Mouse (Mus musculus): ENCODE data around the gene Adora3. TPM values are rescaled to one million over a fixed set of nuclear protein-coding genes. Genes with fewer than 3 reads are reported as not detected.
A peak's percentile ranks its signal among the peaks of the same experiment; 100 is the strongest.

Gene Adora3
- polyA plus RNA-seq, 1 experiment from 2014 or later: 0.72 TPM

DNA sequence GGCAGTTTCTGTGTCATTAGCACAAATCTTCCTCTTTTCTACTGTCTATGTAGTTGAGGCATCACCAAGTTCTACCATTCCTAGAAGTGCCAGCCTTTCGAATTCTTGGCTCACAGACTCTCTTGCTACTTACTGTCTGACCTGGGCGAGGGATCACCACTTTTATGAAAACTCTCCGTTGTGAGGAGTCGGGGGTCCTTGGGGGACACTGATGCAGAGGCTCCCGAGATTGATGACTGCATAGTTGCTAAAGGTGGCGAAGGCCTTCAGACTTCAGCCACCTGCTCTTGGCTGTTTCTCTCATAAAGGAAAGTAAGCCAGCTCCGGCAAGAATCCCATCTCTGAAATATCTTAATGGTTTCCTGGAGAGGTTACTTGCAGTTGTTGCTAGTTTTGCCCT lies 11.4 kb downstream of the Adora3 start:
- Histone ChIP-seq H3K36me3 (ENCODE audit: control insufficient read depth, insufficient read depth, low read length) (no peaks in the 10 kb centered on the region), H3K9me3 (ENCODE audit: control insufficient read depth, low read length) (no peaks in the 10 kb centered on the region), H3K4me3 (ENCODE audit: low read length) (no peak overlapping the region), H3K27me3 (replicated peaks; ENCODE audit: control insufficient read depth, insufficient read depth, low read length) (no peaks in the 10 kb centered on the region), H3K4me2 (ENCODE audit: low read depth, low read length) (no peak overlapping the region), H3K27ac (ENCODE audit: low read length) (no peak overlapping the region), H3K9ac (ENCODE audit: low read depth, low read length) (no peak overlapping the region), H3K4me1 (ENCODE audit: control insufficient read depth, insufficient read depth, low read length) (no peaks in the 10 kb centered on the region)
- 93% methylated on average over 7 of the region's 7 CpGs for WGBS
- ATAC-seq: no peak

- no peak overlapping the region for H3K4me3 ChIP-seq (ENCODE audit: low read length)
- no peak overlapping the region for H3K9ac ChIP-seq (ENCODE audit: low read depth, low read length)
- WGBS: 88% methylated on average over 2 of the region's 2 CpGs
- no peaks in the 10 kb centered on the region for H3K36me3 ChIP-seq (ENCODE audit: control insufficient read depth, insufficient read depth, low read length)
- H3K4me2 ChIP-seq (ENCODE audit: low read depth, low read length): no peak overlapping the region
- H3K9me3 ChIP-seq (ENCODE audit: control insufficient read depth, low read length): no peaks in the 10 kb centered on the region
- H3K27me3 ChIP-seq (replicated peaks; ENCODE audit: control insufficient read depth, insufficient read depth, low read length): no peaks in the 10 kb centered on the region
- no peak overlapping the region for H3K27ac ChIP-seq (ENCODE audit: low read length)
- H3K4me1 ChIP-seq (ENCODE audit: control insufficient read depth, insufficient read depth, low read length): no peaks in the 10 kb centered on the region
- ATAC-seq: no peak
Measured at GRCm38 (mm10) chr3:105883111-105883510, 12.5 kb downstream of the Adora3 start.

GRCm38 (mm10) chr3:105888961-105889360 lies 18.3 kb downstream of the Adora3 start:
- no peaks in the 10 kb centered on the region for H3K27me3 ChIP-seq (replicated peaks; ENCODE audit: control insufficient read depth, insufficient read depth, low read length)
- WGBS: 84% methylated on average over 3 of the region's 3 CpGs
- no peak for ATAC-seq

DNA sequence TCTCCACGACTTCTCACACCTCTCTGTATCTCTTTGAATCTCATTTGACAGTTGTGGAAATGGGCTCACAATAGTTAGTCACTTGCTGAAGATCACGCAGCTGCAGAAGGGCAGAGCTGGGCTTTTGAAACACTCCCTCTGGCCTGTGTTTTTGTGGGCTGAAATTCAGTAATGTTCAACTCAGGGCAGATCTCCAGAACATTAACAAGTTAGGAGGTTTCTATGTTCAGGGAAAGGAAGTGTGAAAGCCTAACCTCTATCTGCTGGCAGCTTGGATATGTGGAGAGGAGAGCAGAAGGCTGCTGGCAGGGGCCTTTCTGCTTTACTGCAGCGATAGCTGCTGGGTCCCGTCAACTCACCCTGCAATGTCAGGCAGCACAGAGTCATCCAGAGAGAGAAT lies 19.6 kb downstream of the Adora3 start:
- Histone ChIP-seq H3K27ac (ENCODE audit: low read length) (no peak overlapping the region), H3K4me1 (ENCODE audit: control insufficient read depth, insufficient read depth, low read length) (peaks cover 20% of the 10 kb centered on the region), H3K9me3 (ENCODE audit: control insufficient read depth, low read length) (no peaks in the 10 kb centered on the region), H3K4me2 (ENCODE audit: low read depth, low read length) (no peak overlapping the region), H3K4me3 (ENCODE audit: low read length) (no peak overlapping the region), H3K9ac (ENCODE audit: low read depth, low read length) (no peak overlapping the region), H3K27me3 (replicated peaks; ENCODE audit: control insufficient read depth, insufficient read depth, low read length) (no peaks in the 10 kb centered on the region), H3K36me3 (ENCODE audit: control insufficient read depth, insufficient read depth, low read length) (no peaks in the 10 kb centered on the region)
- WGBS: 57% methylated on average over 4 of the region's 4 CpGs
- no peak for ATAC-seq

More at GRCm38 (mm10) chr3:105888961-105889360, 18.3 kb downstream of the Adora3 start:
- Histone ChIP-seq H3K36me3 (ENCODE audit: control insufficient read depth, insufficient read depth, low read length) (no peaks in the 10 kb centered on the region), H3K9ac (ENCODE audit: low read depth, low read length) (no peak overlapping the region), H3K9me3 (ENCODE audit: control insufficient read depth, low read length) (no peaks in the 10 kb centered on the region), H3K4me2 (ENCODE audit: low read depth, low read length) (no peak overlapping the region), H3K27ac (ENCODE audit: low read length) (no peak overlapping the region), H3K4me1 (ENCODE audit: control insufficient read depth, insufficient read depth, low read length) (peaks cover 8% of the 10 kb centered on the region), H3K4me3 (ENCODE audit: low read length) (no peak overlapping the region)

DNA sequence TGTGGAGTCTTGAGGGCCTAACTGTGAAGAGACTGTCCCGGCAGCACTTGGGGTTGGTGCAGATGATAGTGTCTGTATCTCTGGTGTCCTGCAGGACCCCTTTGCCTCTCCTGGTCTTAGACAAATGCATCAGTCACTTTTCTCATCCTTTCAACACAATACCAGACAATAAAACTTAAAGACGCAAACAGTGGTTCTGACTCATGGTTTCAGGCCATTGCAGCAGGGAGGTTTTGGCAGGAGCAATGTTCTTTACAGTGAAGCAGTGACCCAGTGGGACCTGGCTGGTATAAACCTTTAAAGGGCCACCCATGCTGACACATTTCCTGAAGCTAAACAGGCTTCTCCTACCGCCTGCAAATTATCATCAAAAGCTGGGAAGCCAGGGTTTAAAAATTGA lies 20.5 kb downstream of the Adora3 start:
- Histone ChIP-seq H3K27ac (ENCODE audit: low read length) (peak overlapping the region; percentile 50), H3K4me3 (ENCODE audit: low read length) (no peak overlapping the region), H3K9ac (ENCODE audit: low read depth, low read length) (no peak overlapping the region), H3K27me3 (replicated peaks; ENCODE audit: control insufficient read depth, insufficient read depth, low read length) (no peaks in the 10 kb centered on the region), H3K4me1 (ENCODE audit: control insufficient read depth, insufficient read depth, low read length) (peaks cover 22% of the 10 kb centered on the region), H3K36me3 (ENCODE audit: control insufficient read depth, insufficient read depth, low read length) (no peaks in the 10 kb centered on the region), H3K4me2 (ENCODE audit: low read depth, low read length) (no peak overlapping the region), H3K9me3 (ENCODE audit: control insufficient read depth, low read length) (no peaks in the 10 kb centered on the region)
- ATAC-seq: no peak
- 54% methylated on average over 3 of the region's 3 CpGs for WGBS

GRCm38 (mm10) chr3:105891760-105892571 lies 21.3 kb downstream of the Adora3 start:
- whole genome bisulfite sequencing: 78% methylated on average over 10 of the region's 10 CpGs
- Histone ChIP-seq H3K27me3 (replicated peaks; ENCODE audit: control insufficient read depth, insufficient read depth, low read length) (no peaks in the 10 kb centered on the region), H3K27ac (ENCODE audit: low read length) (peak overlapping the region; percentile 50), H3K9me3 (ENCODE audit: control insufficient read depth, low read length) (no peaks in the 10 kb centered on the region), H3K4me3 (ENCODE audit: low read length) (no peak overlapping the region), H3K36me3 (ENCODE audit: control insufficient read depth, insufficient read depth, low read length) (no peaks in the 10 kb centered on the region), H3K4me2 (ENCODE audit: low read depth, low read length) (no peak overlapping the region), H3K4me1 (ENCODE audit: control insufficient read depth, insufficient read depth, low read length) (peaks cover 22% of the 10 kb centered on the region), H3K9ac (ENCODE audit: low read depth, low read length) (no peak overlapping the region)
- no peak for ATAC-seq

DNA sequence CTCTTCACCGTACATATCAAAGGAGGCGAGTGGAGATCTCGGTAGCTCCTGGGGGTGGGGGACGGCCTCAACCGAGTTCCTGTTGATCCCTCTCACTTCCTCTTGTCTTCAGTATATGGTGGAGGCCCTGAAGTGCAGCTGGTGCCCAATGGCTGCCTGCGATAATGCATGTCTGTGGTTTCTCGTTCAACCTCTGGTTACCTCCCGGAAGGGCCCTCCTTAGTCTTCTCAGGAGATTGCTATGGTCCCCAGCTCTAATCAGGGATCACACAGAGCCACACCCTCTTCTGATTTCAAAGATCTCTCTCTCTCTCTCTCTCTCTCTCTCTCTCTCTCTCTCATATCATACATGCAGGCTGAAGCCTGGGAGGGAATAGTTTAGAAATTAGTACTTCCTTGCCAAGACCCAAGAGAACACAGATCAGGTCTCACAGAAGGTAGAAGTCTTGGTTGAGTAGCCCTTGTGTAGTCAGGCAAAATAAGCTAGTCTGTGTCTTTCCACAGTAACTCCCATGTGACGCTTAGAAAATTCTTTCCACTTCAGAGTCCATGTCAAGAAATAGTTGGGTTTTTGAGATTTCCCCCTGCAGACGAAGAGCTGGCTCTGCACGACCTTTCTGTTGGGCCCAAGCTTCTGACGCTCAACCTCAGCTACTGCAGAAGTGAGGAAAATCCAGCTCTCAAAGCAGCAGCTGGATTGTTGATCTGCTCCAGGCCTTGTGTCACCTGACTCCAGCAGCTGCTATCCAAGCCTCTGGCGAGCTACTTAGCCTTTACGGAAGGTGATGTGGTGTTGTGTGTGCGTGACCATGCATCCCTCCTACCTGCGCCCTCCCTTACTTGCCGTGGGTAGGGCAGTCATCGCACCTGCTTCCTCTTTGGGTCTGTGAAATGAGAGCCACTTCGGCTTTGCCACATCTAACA lies 22.2 kb downstream of the Adora3 start:
- no peaks in the 10 kb centered on the region for H3K9me3 ChIP-seq (ENCODE audit: control insufficient read depth, low read length)
- no peaks in the 10 kb centered on the region for H3K36me3 ChIP-seq (ENCODE audit: control insufficient read depth, insufficient read depth, low read length)
- ATAC-seq: no peak
- no peaks in the 10 kb centered on the region for H3K27me3 ChIP-seq (replicated peaks; ENCODE audit: control insufficient read depth, insufficient read depth, low read length)
- no peak overlapping the region for H3K4me2 ChIP-seq (ENCODE audit: low read depth, low read length)
- H3K9ac ChIP-seq (ENCODE audit: low read depth, low read length): no peak overlapping the region
- no peak overlapping the region; the same call in 1 of the 2 replicates for H3K27ac ChIP-seq (ENCODE audit: low read length)
- H3K4me3 ChIP-seq (ENCODE audit: low read length): no peak overlapping the region
- 80% methylated on average over 19 of the region's 19 CpGs for WGBS
- peaks cover 22% of the 10 kb centered on the region for H3K4me1 ChIP-seq (ENCODE audit: control insufficient read depth, insufficient read depth, low read length)

DNA sequence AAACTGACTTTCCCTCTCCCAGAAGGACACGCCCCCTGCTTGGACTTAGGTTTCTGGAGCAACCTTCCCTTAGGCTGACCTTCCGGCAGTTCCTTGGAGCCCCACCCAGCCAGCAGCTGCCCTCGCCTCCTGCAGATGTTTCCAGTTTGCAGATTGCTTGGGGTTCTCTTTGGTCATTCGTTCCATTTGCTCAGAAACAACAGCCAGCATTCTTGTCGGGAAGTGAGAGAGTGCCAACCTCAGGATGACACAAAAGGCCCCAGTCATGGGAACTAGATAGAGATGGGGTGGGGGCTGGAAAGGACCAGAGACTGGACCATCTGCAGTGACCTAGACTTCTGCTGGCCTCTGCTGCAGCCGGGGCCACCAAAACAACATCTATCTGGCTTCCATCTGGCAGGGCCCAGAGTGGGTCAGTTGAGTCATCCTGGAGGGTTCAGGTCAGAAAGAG lies 23.3 kb downstream of the Adora3 start:
- peaks cover 22% of the 10 kb centered on the region for H3K4me1 ChIP-seq (ENCODE audit: control insufficient read depth, insufficient read depth, low read length)
- H3K4me2 ChIP-seq (ENCODE audit: low read depth, low read length): peak overlapping the region; percentile 24; the same call in 1 of the 2 replicates
- H3K9me3 ChIP-seq (ENCODE audit: control insufficient read depth, low read length): no peaks in the 10 kb centered on the region
- no peaks in the 10 kb centered on the region for H3K27me3 ChIP-seq (replicated peaks; ENCODE audit: control insufficient read depth, insufficient read depth, low read length)
- WGBS: 35% methylated on average over 6 of the region's 6 CpGs
- ATAC-seq: peak; percentile 45
- no peak overlapping the region for H3K4me3 ChIP-seq (ENCODE audit: low read length)
- peak overlapping the region; percentile 81 for H3K27ac ChIP-seq (ENCODE audit: low read length)
- no peaks in the 10 kb centered on the region for H3K36me3 ChIP-seq (ENCODE audit: control insufficient read depth, insufficient read depth, low read length)
- H3K9ac ChIP-seq (ENCODE audit: low read depth, low read length): no peak overlapping the region
